ENCODE assay signal across 23 mouse cellular contexts in genomic region chr9:119743312-119743711, GRCm38 (mm10). TPM values are rescaled to one million over a fixed set of nuclear protein-coding genes. Genes with fewer than 3 reads are reported as not detected.
DNase-seq lines count a peak whose midpoint lies in the region; ATAC-seq and TF ChIP-seq lines count a peak whose summit lies in the region.
"Had no signal": no experiment of that assay in that cellular context is flagged by ENCODE, and none has a peak within 500 bp of the region (broad histone marks: within the 10 kb centered on the region; RNA-seq: fewer than 3 reads in every experiment).

No protein-coding gene starts in this region.

- TF ChIP-seq CTCF in liver, postnatal 0 days (IDR thresholded peaks at IDR 0.05; ENCODE audit: low read depth) = no peak

- H3K36me3 ChIP-seq in liver, postnatal 0 days (replicated peaks; ENCODE audit: insufficient read depth, low read length) = no peaks in the 10 kb centered on the region
- H3K36me3 ChIP-seq: embryonic facial prominence, embryonic 13.5 days; limb, embryonic 13.5 days; midbrain, embryonic 13.5 days had no signal

- H3K27me3 ChIP-seq in liver, postnatal 0 days (ENCODE audit: insufficient read depth, low read length) = no peaks in the 10 kb centered on the region
- H3K27me3 ChIP-seq: embryonic facial prominence, embryonic 13.5 days; limb, embryonic 13.5 days; midbrain, embryonic 13.5 days had no signal

- 61% methylated on average over 3 of the region's 3 CpGs for WGBS in liver, postnatal 0 days (ENCODE audit: insufficient replicate concordance)

- no peak overlapping the region for H3K4me2 ChIP-seq in liver, postnatal 0 days (ENCODE audit: low read depth, low read length)
- H3K4me2 ChIP-seq: embryonic facial prominence, embryonic 13.5 days; limb, embryonic 13.5 days; midbrain, embryonic 13.5 days had no signal

- DNase-seq in adrenal gland, adult 2 months = peak; percentile 4
- no peak for DNase-seq in adrenal gland, postnatal 36 days
- no peak for DNase-seq in liver, postnatal 0 days
- DNase-seq in liver = no peak
- peak; percentile 23 for DNase-seq in MEL-GATA-1-ER (ENCODE audit: extremely low read depth, low read depth)
- DNase-seq in naive thymus-derived CD4-positive, alpha-beta T cell, adult 2 months (ENCODE audit: low read depth) = peak; percentile 39
- DNase-seq in layer of hippocampus, postnatal 14 days (ENCODE audit: low spot score in 2 of 2) = no peak
- DNase-seq: cerebellum, adult 11-12 months; cerebellum, postnatal 14 days; gastrocnemius, adult 2 months; kidney, adult 11 months; layer of hippocampus, postnatal 36 days; lung, postnatal 10 days had no signal

- no peak for ATAC-seq in liver, postnatal 0 days
- ATAC-seq: midbrain, embryonic 13.5 days had no signal

- peaks cover 2% of the 10 kb centered on the region; the same call in 1 of the 2 replicates for H3K4me1 ChIP-seq in liver, postnatal 0 days (ENCODE audit: insufficient read depth)
- H3K4me1 ChIP-seq: embryonic facial prominence, embryonic 13.5 days; limb, embryonic 13.5 days; midbrain, embryonic 13.5 days had no signal

- TF ChIP-seq EP300 in liver, postnatal 0 days (IDR thresholded peaks at IDR 0.05; ENCODE audit: low read depth) = no peak

- no peak overlapping the region for H3K4me3 ChIP-seq in liver, postnatal 0 days (ENCODE audit: low read depth, low read length)
- H3K4me3 ChIP-seq: embryonic facial prominence, embryonic 13.5 days; gastrocnemius, adult 2 months; limb, embryonic 13.5 days; midbrain, embryonic 13.5 days had no signal

- no peaks in the 10 kb centered on the region for H3K9me3 ChIP-seq in liver, postnatal 0 days (ENCODE audit: low read length)
- H3K9me3 ChIP-seq: embryonic facial prominence, embryonic 13.5 days; limb, embryonic 13.5 days; midbrain, embryonic 13.5 days had no signal

- H3K27ac ChIP-seq in liver, postnatal 0 days (ENCODE audit: low read depth) = peak overlapping the region; percentile 45; the same call in 1 of the 2 replicates
- H3K27ac ChIP-seq: embryonic facial prominence, embryonic 13.5 days; gastrocnemius, adult 2 months; kidney, postnatal 0 days; limb, embryonic 13.5 days; liver, embryonic 14.5 days; midbrain, embryonic 13.5 days had no signal

- no peak overlapping the region for H3K9ac ChIP-seq in liver, postnatal 0 days (replicated peaks)
- H3K9ac ChIP-seq: embryonic facial prominence, embryonic 13.5 days; limb, embryonic 13.5 days; liver, embryonic 14.5 days; midbrain, embryonic 13.5 days had no signal

RNA-seq across cellular contexts. Expression of gene Scn10a, which starts 24.2 kb away (rescaled TPM):
- total RNA-seq in adrenal gland, adult 2 months (2021) = not detected
- not detected in 2 replicates for polyA plus RNA-seq in adrenal gland, adult 2 months (2012; rRNA removed)
- total RNA-seq in adrenal gland, postnatal 36 days (2021) = not detected
- 0.02 and 0.04 TPM in 2 replicates for polyA plus RNA-seq in liver, postnatal 0 days (2015; fragmentation: Nextera tagmentation; extraction: Ambion mirVana)
- not detected for total RNA-seq in layer of hippocampus, postnatal 14 days (2021)
- total RNA-seq: gastrocnemius, adult 2 months; hematopoietic stem cell, adult 5-6 weeks; layer of hippocampus, adult 18-20 months; layer of hippocampus, postnatal 36 days; megakaryocyte, adult 5-6 weeks had no signal
- polyA plus RNA-seq: embryonic facial prominence, embryonic 13.5 days; kidney, postnatal 0 days; limb, embryonic 13.5 days; stomach, embryonic 16.5 days; thymus, postnatal 0 days had no signal

Comparison
In these comparisons a context has a peak if more than half of its experiments do, and no peak if none do; other contexts are left out.
1. DNase-seq: peak in adrenal gland, adult 2 months (single experiment), MEL-GATA-1-ER (single experiment) and naive thymus-derived CD4-positive, alpha-beta T cell, adult 2 months (single experiment); none in adrenal gland, postnatal 36 days (0 of 2), liver, postnatal 0 days (single experiment), liver (single experiment) and layer of hippocampus, postnatal 14 days (0 of 2).